Mouse (Mus musculus) left cerebral cortex, adult 8-10 months (tissue): Measurements from ENCODE around the gene Ak9. TPM values are rescaled to one million over a fixed set of nuclear protein-coding genes. Genes with fewer than 3 reads are reported as not detected.

Experiments used
- total RNA-seq, 4 experiments: library from RNA; stranded (reverse); gene quantifications; 2 replicates each; pipeline ENCODE4 v1.2.4; 2022

Gene Ak9
- total RNA-seq, 4 experiments from 2014 or later, result 0.07 to 0.28 (median 0.10) TPM

Other genes with a start within 250 kb of the Ak9 start
- gene Gpr6, start 231.7 kb upstream of the Ak9 start, total RNA-seq, result 10 to 100 TPM; 21.5 to 26.4 (median 23.6) TPM
- 10 to 100 TPM; 28.3 to 31.4 (median 30.0) TPM for gene Fig4, start 720 bp upstream of the Ak9 start, total RNA-seq
- gene Zbtb24, start 146.4 kb downstream of the Ak9 start, total RNA-seq, result 10 to 100 TPM; 18.1 to 22.1 (median 20.1) TPM
- 10 to 100 TPM; 18.1 to 23.4 (median 21.1) TPM for gene Mical1, start 172.3 kb downstream of the Ak9 start, total RNA-seq
- 10 to 100 TPM; 12.8 to 19.8 (median 15.3) TPM for gene Smpd2, start 186.4 kb downstream of the Ak9 start, total RNA-seq
- gene Ppil6, start 186.5 kb downstream of the Ak9 start, total RNA-seq, result 1 to 10 TPM; 5.4 to 8.0 (median 6.6) TPM
- gene Cd164, start 215.4 kb downstream of the Ak9 start, total RNA-seq, result 10 to 100 TPM; 71.8 to 75.3 (median 74.1) TPM